8 mouse cellular contexts compared by ENCODE assay signal in genomic region chr14:26534757-26535479, GRCm38 (mm10). TPM values are rescaled to one million over a fixed set of nuclear protein-coding genes. Genes with fewer than 3 reads are reported as not detected.
DNase-seq lines count a peak whose midpoint lies in the region; ATAC-seq lines count a peak whose summit lies in the region.

Gene Slmap (minus strand): TSS chr14:26534931.

- peak within 1 kb of the TSS; percentile 91 for H3K4me3 ChIP-seq in hindbrain, embryonic 11.5 days (ENCODE audit: low read depth, low read length)

- WGBS in hindbrain, embryonic 11.5 days = 12% methylated on average over 33 of the region's 33 CpGs

- H3K36me3 ChIP-seq in hindbrain, embryonic 11.5 days (ENCODE audit: control insufficient read depth, insufficient read depth, low read length) = no peaks in the 10 kb centered on the region

- H3K9me3 ChIP-seq in hindbrain, embryonic 11.5 days (ENCODE audit: control insufficient read depth, low read length) = no peaks in the 10 kb centered on the region

- H3K4me2 ChIP-seq in hindbrain, embryonic 11.5 days (replicated peaks; ENCODE audit: low read depth, low read length) = peak within 1 kb of the TSS; percentile 96

- H3K9ac ChIP-seq in hindbrain, embryonic 11.5 days (ENCODE audit: low read depth, low read length) = peak within 1 kb of the TSS; percentile 88

- peak; percentile 97 for DNase-seq in Muller cell, postnatal 12 days (ENCODE audit: inconsistent ontology term)
- peak; percentile 98 for DNase-seq in cerebellum, adult 9-11 months
- DNase-seq in frontal cortex, adult 2 months (ENCODE audit: extremely low spot score in 1 of 2, low spot score in 1 of 2) = peak; percentile 98 to 100
- DNase-seq in hindbrain, embryonic 11.5 days (ENCODE audit: low spot score) = peak; percentile 99
- peak; percentile 100 for DNase-seq in layer of hippocampus, postnatal 10 days (ENCODE audit: low spot score in 2 of 2)
- DNase-seq in lung, postnatal 10 days = peak; percentile 100
- peak; percentile 98 for DNase-seq in ovary, postnatal 36 days (ENCODE audit: low spot score)
- DNase-seq in thymus, postnatal 25 days = peak; percentile 99

- no peaks in the 10 kb centered on the region for H3K27me3 ChIP-seq in hindbrain, embryonic 11.5 days (ENCODE audit: control insufficient read depth, insufficient read depth, low read length)

- peak within 1 kb of the TSS; percentile 74 for H3K27ac ChIP-seq in hindbrain, embryonic 11.5 days (ENCODE audit: low read depth, low read length)

- peaks cover 6% of the 10 kb centered on the region; the same call in 1 of the 2 replicates for H3K4me1 ChIP-seq in hindbrain, embryonic 11.5 days (replicated peaks; ENCODE audit: control insufficient read depth, insufficient read depth, low read length)

- peak; percentile 94 for ATAC-seq in hindbrain, embryonic 11.5 days (ENCODE audit: low FRiP score)

RNA-seq across cellular contexts. Expression of gene Slmap, which starts in this region (rescaled TPM):
- 54.9 and 58.4 TPM in 2 replicates for polyA plus RNA-seq in frontal cortex, adult 2 months (2012; rRNA removed)
- 20.8 and 24.0 TPM in 2 replicates for polyA plus RNA-seq in hindbrain, embryonic 11.5 days (2014; fragmentation: Nextera tagmentation; extraction: Ambion mirVana)
- 10 to 100 TPM; 80.9 to 81.9 TPM for total RNA-seq in layer of hippocampus, postnatal 10 days (2021)

Comparison
In these comparisons a context has a peak if more than half of its experiments do, and no peak if none do; other contexts are left out.
1. Peak in every context shown above with its lines: DNase-seq, ATAC-seq, H3K4me3 ChIP-seq and H3K27ac ChIP-seq.